Mouse (Mus musculus) small intestine, adult 2 months (tissue): ENCODE results near the gene Osbpl2.

Experiments used
- CTCF ChIP-seq: fragments of 200-500 bp; IDR thresholded peaks from 2 replicates; pipeline ENCODE4 v1.5.1; 2012; ENCODE audit warnings: low read depth, mild to moderate bottlenecking, control low read depth, inconsistent platforms, low read length, moderate library complexity, mixed read lengths; ENCODE audit not compliant: insufficient replicate concordance, insufficient read length; ENCODE audit errors: extremely low read depth
- POLR2A ChIP-seq: fragments of 200-500 bp; IDR thresholded peaks from 2 replicates; pipeline ENCODE4 v1.6.1; 2012; ENCODE audit warnings: low read depth, mild to moderate bottlenecking, control low read depth, inconsistent platforms, low read length, moderate library complexity

DNA sequence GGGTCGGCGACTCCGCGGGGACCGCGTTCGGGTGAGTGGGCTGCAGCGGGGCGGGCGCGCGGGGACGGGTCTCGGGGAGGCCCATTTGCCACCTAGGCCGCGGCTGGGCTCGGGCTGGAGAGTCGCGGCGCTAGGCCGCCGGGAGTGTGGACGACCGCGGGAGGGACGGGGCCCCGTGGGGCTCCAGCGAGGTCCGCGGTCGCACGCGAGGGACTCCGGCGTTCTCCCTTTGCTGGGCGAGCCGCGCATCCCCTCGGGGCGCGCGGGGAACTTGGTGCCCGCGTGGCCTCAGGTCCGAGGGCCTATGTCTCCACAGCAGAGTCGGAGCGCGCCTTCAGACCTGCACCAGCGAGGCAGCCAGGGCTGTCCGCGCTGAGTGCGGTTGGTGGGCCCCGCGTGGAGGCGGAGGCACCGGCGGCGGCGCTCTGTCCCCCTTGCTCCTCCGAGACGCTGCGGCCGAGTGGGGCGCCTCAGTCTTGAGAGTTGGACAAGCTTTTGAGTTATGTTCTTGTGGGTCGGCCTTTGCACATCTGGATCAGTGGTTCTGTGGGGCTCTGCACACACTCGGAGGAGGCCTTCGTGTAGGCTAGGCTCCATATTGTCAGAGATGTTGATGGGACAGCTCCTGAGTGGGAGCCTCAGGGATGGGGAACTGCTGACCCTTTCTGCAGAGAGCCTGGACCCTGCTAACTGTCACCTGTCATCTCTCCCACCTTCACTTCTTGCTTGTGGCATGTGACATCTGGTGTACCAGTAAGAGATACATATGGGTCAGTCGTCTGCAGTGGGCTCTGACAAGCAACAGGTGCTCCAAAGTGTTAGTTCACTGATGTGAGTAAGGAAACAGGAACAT lies 559 bp downstream of the Osbpl2 start:
- TF ChIP-seq POLR2A = no peak
- no peak for TF ChIP-seq CTCF
